9 mouse cellular contexts compared by ENCODE assay signal in genomic region chr11:88488941-88489724, GRCm38 (mm10).
DNase-seq lines count a peak whose midpoint lies in the region; ATAC-seq and TF ChIP-seq lines count a peak whose summit lies in the region.
"Had no signal": no experiment of that assay in that cellular context is flagged by ENCODE, and none has a peak within 500 bp of the region (broad histone marks: within the 10 kb centered on the region; RNA-seq: fewer than 3 reads in every experiment).

No protein-coding gene starts in this region.

- TF ChIP-seq CTCF in layer of hippocampus, adult 2 months (conservative IDR thresholded peaks at IDR 0.05): no peak
- TF ChIP-seq CTCF in stomach, postnatal 0 days (IDR thresholded peaks at IDR 0.05; ENCODE audit: low read depth): no peak

- H3K27me3 ChIP-seq in heart, embryonic 16.5 days (ENCODE audit: control insufficient read depth, insufficient read depth, low read length): no peaks in the 10 kb centered on the region
- H3K27me3 ChIP-seq in midbrain, embryonic 11.5 days (ENCODE audit: control insufficient read depth, insufficient read depth, low read length): no peaks in the 10 kb centered on the region
- H3K27me3 ChIP-seq in stomach, postnatal 0 days (ENCODE audit: control insufficient read depth, insufficient read depth, low read length): no peaks in the 10 kb centered on the region
- H3K27me3 ChIP-seq: limb, embryonic 12.5 days had no signal

- no peaks in the 10 kb centered on the region for H3K36me3 ChIP-seq in heart, embryonic 16.5 days (ENCODE audit: control insufficient read depth, insufficient read depth)
- no peaks in the 10 kb centered on the region for H3K36me3 ChIP-seq in midbrain, embryonic 11.5 days (ENCODE audit: control insufficient read depth, insufficient read depth, low read length)
- H3K36me3 ChIP-seq in stomach, postnatal 0 days (ENCODE audit: control insufficient read depth, insufficient read depth, low read length): no peaks in the 10 kb centered on the region
- H3K36me3 ChIP-seq: limb, embryonic 12.5 days had no signal

- peak in 1 of 2 experiments; percentile 20 for DNase-seq in layer of hippocampus, adult 2 months (ENCODE audit: low spot score in 2 of 2)
- DNase-seq in layer of hippocampus, adult 9-11 months: no peak
- peak; percentile 71 to 81 for DNase-seq in cerebellum, postnatal 25 days
- no peak for DNase-seq in midbrain, embryonic 11.5 days (ENCODE audit: low spot score, missing footprints)
- no peak for DNase-seq in thymus, postnatal 36 days
- no peak for DNase-seq in spleen, postnatal 10 days (ENCODE audit: low spot score in 2 of 2)
- DNase-seq in stomach, postnatal 0 days (ENCODE audit: low spot score): no peak

- H3K9me3 ChIP-seq in heart, embryonic 16.5 days (replicated peaks; ENCODE audit: control insufficient read depth, low read length): no peaks in the 10 kb centered on the region
- H3K9me3 ChIP-seq in midbrain, embryonic 11.5 days (ENCODE audit: control insufficient read depth, low read length): no peaks in the 10 kb centered on the region
- no peaks in the 10 kb centered on the region for H3K9me3 ChIP-seq in stomach, postnatal 0 days (ENCODE audit: control insufficient read depth, low read length)
- H3K9me3 ChIP-seq: limb, embryonic 12.5 days had no signal

- peak overlapping the region; percentile 19; the same call in 1 of the 2 replicates for H3K9ac ChIP-seq in heart, embryonic 16.5 days (ENCODE audit: low read length)
- H3K9ac ChIP-seq in midbrain, embryonic 11.5 days (ENCODE audit: low read length): no peak overlapping the region
- H3K9ac ChIP-seq in stomach, postnatal 0 days (ENCODE audit: low read length): no peak overlapping the region
- H3K9ac ChIP-seq: limb, embryonic 12.5 days had no signal

- H3K4me3 ChIP-seq in layer of hippocampus, adult 2 months: no peak overlapping the region
- no peak overlapping the region for H3K4me3 ChIP-seq in heart, embryonic 16.5 days (ENCODE audit: low read length)
- H3K4me3 ChIP-seq in midbrain, embryonic 11.5 days (ENCODE audit: low read depth, low read length): no peak overlapping the region
- H3K4me3 ChIP-seq in stomach, postnatal 0 days (ENCODE audit: low read depth, low read length): no peak overlapping the region
- H3K4me3 ChIP-seq: limb, embryonic 12.5 days had no signal

- peak overlapping the region; percentile 11; the same call in 1 of the 2 replicates for H3K4me2 ChIP-seq in heart, embryonic 16.5 days (ENCODE audit: low read depth, low read length)
- no peak overlapping the region for H3K4me2 ChIP-seq in midbrain, embryonic 11.5 days
- no peak overlapping the region for H3K4me2 ChIP-seq in stomach, postnatal 0 days (replicated peaks; ENCODE audit: low read depth)
- H3K4me2 ChIP-seq: limb, embryonic 12.5 days had no signal

- 62% methylated on average over 17 of the region's 17 CpGs for WGBS in heart, embryonic 16.5 days
- 81% methylated on average over 17 of the region's 17 CpGs for WGBS in midbrain, embryonic 11.5 days
- 80% methylated on average over 17 of the region's 17 CpGs for WGBS in stomach, postnatal 0 days

- peak overlapping the region; percentile 37 for H3K27ac ChIP-seq in layer of hippocampus, adult 2 months
- H3K27ac ChIP-seq in heart, embryonic 16.5 days (ENCODE audit: low read length): peak overlapping the region; percentile 75
- peak overlapping the region; percentile 59; the same call in 1 of the 2 replicates for H3K27ac ChIP-seq in midbrain, embryonic 11.5 days (ENCODE audit: low read depth, low read length)
- no peak overlapping the region for H3K27ac ChIP-seq in stomach, postnatal 0 days (replicated peaks)
- H3K27ac ChIP-seq: limb, embryonic 12.5 days had no signal

- H3K4me1 ChIP-seq in heart, embryonic 16.5 days (ENCODE audit: control insufficient read depth, insufficient read depth, low read length): peaks cover 47% of the 10 kb centered on the region
- H3K4me1 ChIP-seq in midbrain, embryonic 11.5 days (ENCODE audit: control insufficient read depth, insufficient read depth, low read length): peaks cover 36% of the 10 kb centered on the region
- no peaks in the 10 kb centered on the region for H3K4me1 ChIP-seq in stomach, postnatal 0 days (replicated peaks; ENCODE audit: control insufficient read depth, insufficient read depth)

- ATAC-seq in heart, embryonic 16.5 days (replicated peaks; ENCODE audit: extremely low read depth, insufficient read depth, low FRiP score): no peak
- peak; percentile 17; the same call in 1 of the 2 replicates for ATAC-seq in midbrain, embryonic 11.5 days (ENCODE audit: low FRiP score)
- no peak for ATAC-seq in stomach, postnatal 0 days (ENCODE audit: low FRiP score, low TSS enrichment)

- no peak for TF ChIP-seq EP300 in stomach, postnatal 0 days (optimal IDR thresholded peaks at IDR 0.05)

Comparison
In these comparisons a context has a peak if more than half of its experiments do, and no peak if none do; other contexts are left out.
1. DNase-seq: peak in cerebellum, postnatal 25 days (2 of 2); none in layer of hippocampus, adult 9-11 months (single experiment), midbrain, embryonic 11.5 days (single experiment), thymus, postnatal 36 days (0 of 2), spleen, postnatal 10 days (0 of 2) and stomach, postnatal 0 days (single experiment).